Comparison of ENCODE assay signal across 21 mouse cellular contexts in the genomic region with DNA sequence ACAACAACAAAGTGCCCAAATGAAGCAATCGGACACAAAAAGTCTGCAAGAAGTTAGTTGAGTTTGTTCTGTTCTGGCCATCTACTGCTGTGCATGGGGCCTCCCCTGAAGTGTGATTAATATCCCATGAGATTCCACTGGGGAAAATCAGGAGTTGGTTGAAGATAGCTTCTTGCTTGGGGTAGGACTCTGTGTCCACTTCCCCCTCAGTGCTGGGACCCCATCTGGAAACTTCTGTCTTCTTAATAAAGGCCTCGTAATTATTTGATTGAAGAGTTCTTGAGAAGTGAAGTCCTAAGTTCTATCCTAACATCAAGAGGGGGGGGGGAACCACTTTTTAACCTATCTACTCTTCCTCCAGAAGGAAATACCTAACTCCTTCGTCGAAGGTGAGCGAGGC. TPM values are rescaled to one million over a fixed set of nuclear protein-coding genes. Genes with fewer than 3 reads are reported as not detected.
"Had no signal": no experiment of that assay in that cellular context is flagged by ENCODE, and none has a peak within 500 bp of the region (broad histone marks: within the 10 kb centered on the region; RNA-seq: fewer than 3 reads in every experiment).

No protein-coding gene starts in this region.

- H3K4me1 ChIP-seq: limb, embryonic 10.5 days; limb, embryonic 13.5 days; midbrain, embryonic 10.5 days; midbrain, embryonic 13.5 days; neural tube, embryonic 13.5 days had no signal

- H3K27ac ChIP-seq: intestine, embryonic 15.5 days; kidney, postnatal 0 days; limb, embryonic 10.5 days; limb, embryonic 13.5 days; midbrain, embryonic 13.5 days; neural tube, embryonic 13.5 days had no signal

- H3K4me3 ChIP-seq: intestine, embryonic 15.5 days; limb, embryonic 10.5 days; limb, embryonic 13.5 days; megakaryocyte, embryonic 14.5 days; midbrain, embryonic 10.5 days; midbrain, embryonic 13.5 days; myocyte; neural tube, embryonic 13.5 days had no signal

- H3K36me3 ChIP-seq: intestine, embryonic 15.5 days; limb, embryonic 10.5 days; limb, embryonic 13.5 days; midbrain, embryonic 13.5 days; neural tube, embryonic 13.5 days had no signal

- DNase-seq: kidney, adult 2 months; kidney, postnatal 36 days; lung, embryonic 14.5 days; thymus, adult 18-20 months; thymus, postnatal 36 days had no signal

- H3K9ac ChIP-seq: intestine, embryonic 15.5 days; limb, embryonic 13.5 days; lung, embryonic 14.5 days; midbrain, embryonic 13.5 days; neural tube, embryonic 13.5 days had no signal

- H3K9me3 ChIP-seq: intestine, embryonic 15.5 days; limb, embryonic 10.5 days; limb, embryonic 13.5 days; midbrain, embryonic 13.5 days; neural tube, embryonic 13.5 days had no signal

- H3K4me2 ChIP-seq: intestine, embryonic 15.5 days; limb, embryonic 13.5 days; lung, embryonic 14.5 days; midbrain, embryonic 13.5 days; neural tube, embryonic 13.5 days had no signal

- H3K27me3 ChIP-seq: intestine, embryonic 15.5 days; limb, embryonic 13.5 days; midbrain, embryonic 13.5 days; neural tube, embryonic 13.5 days had no signal

- ATAC-seq: intestine, embryonic 15.5 days; lung, postnatal 0 days; midbrain, embryonic 13.5 days; midbrain, embryonic 16.5 days had no signal

RNA-seq across cellular contexts. Expression of a gene that starts 15.7 kb away (rescaled TPM):
- polyA plus RNA-seq: liver, adult 2 months; myocyte; small intestine, adult 2 months; testis, adult 2 months had no signal

RNA-seq across cellular contexts. Expression of a gene that starts 31.5 kb away (rescaled TPM):
- total RNA-seq: monocyte, adult 5-6 weeks; neutrophil, adult 5-6 weeks had no signal
